Mouse (Mus musculus): ENCODE measurements around the gene Olfr547.
A peak's percentile ranks its signal among the peaks of the same experiment; 100 is the strongest.
"Not testable (repeated sequence)": the region's sequence is repeated elsewhere in the genome, so short reads cannot be mapped to it uniquely, and the experiment has no call there.

Gene Olfr547

DNA sequence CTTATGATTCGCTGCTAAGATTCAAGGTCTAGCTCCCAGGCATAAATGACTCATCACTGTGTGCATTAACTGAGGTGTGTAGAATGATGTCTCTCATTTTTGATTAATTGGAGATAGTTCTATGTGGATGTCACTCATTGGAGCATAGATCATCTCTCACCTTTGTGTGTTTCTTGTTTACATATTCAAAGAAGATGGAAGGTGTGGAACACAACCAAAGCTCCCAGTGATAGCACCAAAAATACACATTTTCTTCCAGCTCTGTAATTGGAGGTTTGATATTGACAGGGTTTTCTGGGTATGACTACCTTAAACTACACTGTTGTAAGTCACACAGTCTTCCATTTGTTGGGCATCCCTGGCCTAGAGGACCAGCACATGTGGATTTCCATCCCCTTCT lies at the start of gene Olfr547:
Gene Olfr547 (plus strand): TSS at position 301 of the 400 bp plus-strand sequence.
- DNase-seq: no peak

GRCm38 (mm10) chr7:102484766-102485165 lies 49.8 kb upstream of the Olfr547 start:
- not testable (repeated sequence) for DNase-seq

DNA sequence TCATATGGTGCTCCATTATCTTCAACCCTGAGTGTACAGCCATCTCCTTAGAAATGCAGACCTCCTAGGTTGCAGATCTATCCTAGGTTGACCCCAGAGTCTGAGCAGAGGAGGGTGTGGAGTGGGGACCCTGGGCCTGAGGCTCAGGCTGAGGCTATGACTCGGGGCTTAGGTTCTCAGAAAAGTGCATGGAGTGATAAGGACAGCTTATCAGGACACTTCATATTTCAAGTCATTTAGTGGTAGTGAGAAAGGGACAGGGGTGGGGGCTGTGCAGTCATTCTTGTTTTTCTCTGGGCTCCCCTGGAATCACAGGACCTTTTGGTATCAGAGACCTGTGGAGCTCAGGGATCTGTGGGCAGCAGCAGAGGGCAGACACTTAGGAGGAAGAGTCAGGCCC lies 48.4 kb upstream of the Olfr547 start:
- DNase-seq: no peak

DNA sequence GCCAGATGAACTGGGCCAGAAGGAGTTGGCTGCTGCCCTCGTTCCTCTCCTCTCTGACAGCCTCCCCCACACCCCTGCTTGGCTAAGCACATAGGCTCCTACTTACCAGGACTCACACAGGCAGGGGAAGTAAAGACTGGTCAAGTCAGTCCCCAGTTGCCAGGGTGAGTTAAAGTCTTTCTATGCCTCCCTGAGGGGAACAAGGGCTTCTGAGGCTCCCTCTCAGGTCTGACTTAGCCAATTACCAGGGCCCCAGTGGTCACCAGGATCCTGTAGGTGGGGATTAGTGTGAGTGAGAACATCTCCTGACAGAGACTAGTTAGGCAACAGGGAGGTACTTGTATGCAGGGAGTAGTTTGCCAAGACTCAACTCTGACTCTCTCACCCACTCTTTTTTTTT lies 46.4 kb upstream of the Olfr547 start, which contains the start of gene Olfr544:
Gene Olfr544 (minus strand): TSS at position 153 of the 400 bp plus-strand sequence.
- no peak for DNase-seq

DNA sequence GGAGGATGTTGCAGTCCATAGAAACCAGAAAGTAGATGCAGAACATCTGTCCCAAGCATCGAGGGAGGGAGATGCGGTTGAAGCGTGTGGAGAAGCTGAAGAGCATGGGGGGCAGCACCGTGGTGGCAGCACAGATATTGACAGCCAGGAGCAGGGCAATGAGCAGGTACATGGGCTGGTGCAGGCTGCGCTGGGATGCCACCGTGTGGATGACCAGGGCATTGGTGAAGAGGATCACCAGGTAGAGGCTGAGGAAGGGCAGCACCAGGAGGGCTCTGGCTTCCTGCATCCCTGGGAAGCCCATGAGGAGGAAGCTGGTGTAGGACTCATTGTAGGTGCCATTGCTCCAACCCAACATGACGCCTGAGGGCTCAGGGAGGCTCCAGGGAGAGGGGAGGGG lies 40.1 kb upstream of the Olfr547 start:
- DNase-seq: not testable (repeated sequence)

GRCm38 (mm10) chr7:102499473-102499872 lies 35.1 kb upstream of the Olfr547 start, which contains the start of gene Olfr545:
Gene Olfr545, minus strand, starts transcription at chr7:102499573.
- DNase-seq: no peak

DNA sequence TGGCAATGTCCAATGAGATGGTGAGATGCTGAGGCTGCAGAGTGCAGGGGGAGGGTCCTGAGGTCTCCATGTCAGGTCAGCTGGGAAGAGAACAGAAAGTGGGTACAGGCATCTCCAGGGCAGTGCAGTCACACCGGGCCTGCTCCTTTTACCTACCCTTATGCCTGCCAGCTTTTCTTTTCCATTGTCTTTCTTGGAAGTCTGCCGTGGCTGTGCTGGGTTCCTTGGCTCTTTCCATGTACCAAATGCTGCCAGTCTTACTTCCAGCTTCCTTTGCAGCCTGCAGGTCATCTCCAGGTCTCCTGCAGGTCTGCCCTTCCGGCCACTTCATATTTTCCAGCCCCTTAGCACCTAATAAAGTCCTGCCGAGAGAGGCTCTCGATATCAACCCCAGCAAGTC lies 32.6 kb upstream of the Olfr547 start:
- no peak for DNase-seq

DNA sequence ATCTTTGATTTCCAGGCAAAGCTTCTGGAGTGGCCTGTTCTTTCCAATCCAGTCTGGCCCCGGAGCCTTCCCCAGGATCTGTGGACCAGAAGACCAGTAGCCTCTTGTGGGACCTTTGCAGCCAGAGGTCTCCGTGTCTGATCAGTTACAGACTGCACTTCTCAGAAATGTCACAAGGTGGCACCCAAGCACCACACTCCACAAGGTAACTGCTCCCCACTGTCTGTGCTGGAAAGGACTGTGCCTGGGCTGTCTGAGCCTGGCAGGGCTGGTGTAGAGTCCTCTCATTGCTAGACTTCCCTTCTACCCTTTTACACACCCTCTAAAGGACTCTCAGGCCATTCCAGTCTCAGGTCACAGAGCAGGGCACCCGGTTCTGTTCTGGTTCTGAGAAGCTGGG lies 27.7 kb upstream of the Olfr547 start:
- peak; percentile 75 to 79 for DNase-seq

DNA sequence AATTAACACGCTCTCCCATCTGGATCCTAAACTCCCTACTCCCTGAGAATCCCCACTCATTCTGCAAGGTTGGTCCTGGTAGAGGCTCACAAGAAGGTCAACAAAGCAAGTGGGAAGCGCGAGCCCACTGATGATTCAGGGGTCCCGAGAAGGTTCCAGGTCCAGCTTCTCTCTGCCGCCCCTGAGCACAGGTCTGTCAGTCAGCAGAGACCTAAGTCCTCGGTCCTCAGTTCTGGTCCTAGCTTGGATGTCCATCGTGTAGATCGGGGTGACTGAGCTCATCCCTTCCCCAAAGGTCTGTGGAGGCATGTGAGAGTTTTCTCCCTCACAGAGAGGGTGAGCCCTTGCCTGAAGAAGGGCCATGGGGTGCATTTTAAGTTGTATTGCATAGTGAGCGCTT lies 26.5 kb upstream of the Olfr547 start:
- no peak for DNase-seq

- no peak for DNase-seq
These were observed 25.9 kb upstream of the Olfr547 start for GRCm38 (mm10) chr7:102508666-102509065.

DNA sequence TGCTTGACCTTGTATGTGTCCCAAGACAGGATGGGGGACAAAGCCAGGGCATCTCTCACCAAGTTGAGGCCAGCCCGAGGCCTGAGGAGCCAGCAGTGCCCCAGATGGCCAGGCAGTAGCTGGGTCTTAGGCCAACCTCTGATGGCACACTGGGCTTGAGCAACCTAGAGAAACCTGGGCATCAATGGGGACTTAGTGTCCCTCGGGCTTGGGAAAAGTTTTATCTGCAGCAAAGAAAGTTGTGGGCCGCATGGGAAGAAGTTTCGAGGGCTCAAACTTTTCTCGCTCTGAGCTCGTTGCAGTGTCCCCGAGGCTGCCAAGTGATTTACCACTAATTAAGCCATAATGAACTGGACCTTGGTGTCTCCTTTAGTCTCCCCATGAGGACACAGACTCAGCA lies 24.8 kb upstream of the Olfr547 start:
- no peak for DNase-seq

- no peak for DNase-seq
These were observed 22.6 kb upstream of the Olfr547 start for GRCm38 (mm10) chr7:102511927-102512326.

- DNase-seq: peak; percentile 91 to 93
These were observed 21.6 kb upstream of the Olfr547 start for GRCm38 (mm10) chr7:102512814-102513435.

DNA sequence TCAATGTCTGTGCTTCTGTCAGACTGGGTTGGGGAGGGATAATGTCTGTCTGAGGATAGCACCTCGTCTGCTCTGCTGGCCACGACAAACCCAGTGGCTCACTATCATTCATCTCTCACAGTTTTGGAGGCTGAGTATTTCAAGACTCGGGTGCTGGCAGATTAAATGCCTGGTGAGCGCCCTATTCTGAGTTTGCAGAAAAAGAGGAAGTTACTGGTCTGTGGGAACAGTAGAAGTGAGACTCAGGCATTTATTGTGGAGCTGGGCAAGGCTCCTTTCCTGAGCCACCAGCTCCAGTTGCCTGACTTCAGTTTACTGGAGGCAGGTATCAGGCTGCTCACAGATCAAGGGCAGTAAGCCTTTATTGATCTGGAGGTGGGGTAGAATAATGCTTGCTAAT lies 20.4 kb upstream of the Olfr547 start:
- DNase-seq: peak; percentile 3 to 8

- no peak for DNase-seq
These were observed 18.1 kb upstream of the Olfr547 start for GRCm38 (mm10) chr7:102516261-102517050.

- no peak for DNase-seq
These were observed 17.6 kb upstream of the Olfr547 start for GRCm38 (mm10) chr7:102517051-102517335.

GRCm38 (mm10) chr7:102529052-102529451 lies 5.5 kb upstream of the Olfr547 start:
- DNase-seq: no peak

DNA sequence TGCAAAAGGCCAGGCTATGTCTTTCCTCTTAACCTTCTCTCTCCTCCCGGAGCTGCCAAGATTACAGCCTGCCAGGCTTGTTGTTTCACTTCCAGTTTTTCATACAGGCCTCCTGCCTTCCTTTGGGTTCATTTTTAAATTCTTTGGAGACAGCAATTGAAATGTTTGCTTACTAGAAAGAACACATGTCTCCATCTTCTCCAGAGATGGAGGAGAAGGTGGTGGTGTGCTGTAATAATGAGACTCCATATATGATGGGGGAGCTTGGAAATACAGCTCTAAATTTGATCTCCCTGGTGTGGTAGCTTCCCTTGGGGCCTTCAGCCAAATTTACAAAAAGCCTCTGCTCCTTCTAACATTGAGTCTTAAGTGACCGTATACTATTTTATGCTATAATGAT lies 6.0 kb downstream of the Olfr547 start, which contains the start of gene Olfr548-ps1:
Gene Olfr548-ps1 (plus strand): TSS at position 301 of the 400 bp plus-strand sequence.
- DNase-seq: no peak

DNA sequence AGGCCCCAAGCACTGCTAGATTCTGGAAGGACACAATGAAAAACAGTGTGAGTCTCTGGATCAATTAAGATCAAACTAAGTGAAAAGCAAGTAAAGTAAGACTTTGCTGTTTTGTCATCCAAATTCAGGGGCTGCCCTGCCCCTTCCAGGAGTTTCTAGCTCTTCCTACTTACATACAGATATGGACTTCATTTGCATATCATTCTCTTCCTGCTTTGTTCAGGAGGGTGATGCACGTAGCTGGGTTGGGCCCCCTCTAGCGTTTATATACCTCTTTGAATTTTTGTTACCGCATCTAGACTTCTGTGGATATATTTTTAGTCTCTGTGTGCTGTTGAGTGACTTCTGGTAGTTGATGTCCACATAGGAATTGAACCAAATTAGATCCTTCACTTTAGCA lies 6.7 kb downstream of the Olfr547 start:
- no peak for DNase-seq

DNA sequence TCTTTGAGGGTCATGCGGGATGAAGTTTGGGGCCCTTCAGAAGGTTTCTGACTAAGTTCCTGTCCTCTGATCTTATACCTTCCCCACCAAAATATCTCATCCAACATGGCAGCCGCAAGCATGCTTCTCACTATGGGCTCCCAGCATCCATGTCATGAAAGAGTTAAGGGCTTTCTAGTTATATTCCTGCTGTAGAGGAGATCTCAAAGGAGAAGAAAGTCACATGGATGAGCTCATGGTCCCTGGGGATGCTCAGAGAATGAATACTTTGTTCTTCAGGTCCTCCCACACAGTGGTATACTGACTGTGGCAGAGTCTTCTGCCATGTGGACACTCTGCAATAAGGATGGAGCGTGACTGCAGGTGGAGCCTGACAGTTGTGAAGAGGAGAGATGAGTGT lies 15.0 kb downstream of the Olfr547 start, which contains the start of gene Olfr549:
Gene Olfr549 (plus strand): TSS at position 301 of the 400 bp plus-strand sequence.
- DNase-seq: no peak

DNA sequence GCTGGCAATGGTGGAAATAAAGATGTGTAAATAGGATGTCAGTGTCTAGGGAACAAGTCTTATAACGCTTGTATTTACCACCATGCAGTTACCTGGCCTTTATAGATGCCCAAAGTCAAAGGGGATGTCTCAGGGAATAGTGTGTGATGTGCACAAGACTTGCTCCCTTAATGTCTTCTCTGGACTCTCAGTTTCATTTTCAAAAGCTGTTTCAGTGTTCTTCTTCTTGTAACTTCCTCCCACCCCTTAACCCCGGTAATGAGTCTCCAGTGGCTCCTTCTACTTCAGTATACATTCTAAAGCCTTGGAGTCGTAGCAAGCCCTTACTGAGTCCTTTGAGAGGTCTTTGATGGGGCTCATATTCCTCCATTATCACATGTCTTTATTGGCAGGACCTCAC lies 18.7 kb downstream of the Olfr547 start:
- no peak for DNase-seq

GRCm38 (mm10) chr7:102564999-102565997 lies 30.7 kb downstream of the Olfr547 start, which contains the start of gene Trim21:
Gene Trim21, minus strand, starts transcription at chr7:102565486.
- peak; percentile 87 to 90 for DNase-seq

- no peak for DNase-seq
These were observed 31.7 kb downstream of the Olfr547 start for GRCm38 (mm10) chr7:102566219-102566618.

Data from B cell, adult 2 months (primary cell).